Mouse (Mus musculus) CH12.LX (cell line): ENCODE results near the gene Sphk1. TPM values are rescaled to one million over a fixed set of nuclear protein-coding genes. Genes with fewer than 3 reads are reported as not detected.

Source experiments
- DNase-seq: peaks from one replicate; pipeline ENCODE4 v3.0.0-alpha.2; 2013; ENCODE audit errors: extremely low read depth
- H3K27ac ChIP-seq: 2 replicates; pipeline ENCODE4 v1.5.1; 2012; ENCODE audit warnings: low read depth, mild to moderate bottlenecking, control low read depth, moderate library complexity; ENCODE audit not compliant: insufficient read depth
- H3K27me3 ChIP-seq: replicated peaks from 2 replicates; pipeline ENCODE3; 2012; ENCODE audit warnings: inconsistent platforms
- H3K36me3 ChIP-seq, 2 experiments: replicated peaks in 1 of 2; 2 replicates each; pipeline versions ENCODE3 to v1.6.1; 2012; ENCODE audit warnings: inconsistent platforms in 1 of 2, low read length in 1 of 2, mild to moderate bottlenecking in 1 of 2, mixed read lengths in 1 of 2, moderate library complexity in 1 of 2; ENCODE audit not compliant: control insufficient read depth in 1 of 2, insufficient read depth in 1 of 2
- H3K4me1 ChIP-seq, 2 experiments: 2 replicates each; pipeline ENCODE4 v1.6.1; 2012; ENCODE audit warnings: inconsistent platforms in 1 of 2, moderate library complexity in 1 of 2; ENCODE audit not compliant: insufficient read depth in 2 of 2, control insufficient read depth in 1 of 2
- H3K4me2 ChIP-seq: 2 replicates; pipeline ENCODE4 v1.6.1; 2012; ENCODE audit warnings: low read depth, mild to moderate bottlenecking, control low read depth; ENCODE audit not compliant: poor library complexity, insufficient read depth, severe bottlenecking
- H3K4me3 ChIP-seq, 3 experiments: fragments of 150-350 bp in 1 of 3; sonication (generic) in 1 of 3; replicated peaks in 1 of 3; 2 replicates each; pipeline versions ENCODE3 to v1.5.1; 2011 to 2012; ENCODE audit warnings: low read depth in 2 of 3, low read length in 2 of 3, mild to moderate bottlenecking in 2 of 3, moderate library complexity in 2 of 3, control low read depth in 1 of 3, improper control_type of control experiment in 1 of 3, inconsistent platforms in 1 of 3, mixed read lengths in 1 of 3; ENCODE audit not compliant: poor library complexity in 1 of 3
- H3K79me2 ChIP-seq: replicated peaks from 2 replicates; pipeline ENCODE4 v1.6.1; 2012; ENCODE audit warnings: mild to moderate bottlenecking, moderate library complexity; ENCODE audit not compliant: control insufficient read depth, poor library complexity, insufficient read depth, severe bottlenecking; ENCODE audit errors: extremely low read depth
- H3K9ac ChIP-seq: 2 replicates; pipeline ENCODE4 v1.6.1; 2012; ENCODE audit warnings: low read depth, mild to moderate bottlenecking, control low read depth, moderate library complexity; ENCODE audit not compliant: insufficient read depth
- H3K9me3 ChIP-seq: replicated peaks from 2 replicates; pipeline ENCODE3; 2012; ENCODE audit warnings: low read length, inconsistent platforms, mixed read lengths
- CHD1 ChIP-seq: IDR thresholded peaks from 2 replicates; pipeline ENCODE4 v1.6.1; 2012; ENCODE audit warnings: low read depth, low read length, improper control_type of control experiment, inconsistent platforms
- CHD2 ChIP-seq: IDR thresholded peaks from 2 replicates; pipeline ENCODE4 v1.6.1; 2011; ENCODE audit warnings: low read length, improper control_type of control experiment
- CTCF ChIP-seq, 2 experiments: IDR thresholded peaks in 1 of 2; conservative IDR thresholded peaks in 1 of 2; 2 replicates each; pipeline ENCODE4 v1.5.1; 2011 to 2012; ENCODE audit warnings: low read depth in 2 of 2, low read length in 2 of 2, improper control_type of control experiment in 1 of 2, inconsistent platforms in 1 of 2, mild to moderate bottlenecking in 1 of 2, moderate library complexity in 1 of 2
- EP300 ChIP-seq: IDR thresholded peaks from 2 replicates; pipeline ENCODE4 v1.6.1; 2011; ENCODE audit warnings: low read length, improper control_type of control experiment
- ETS1 ChIP-seq: conservative IDR thresholded peaks from 2 replicates; pipeline ENCODE4 v1.6.1; 2012; ENCODE audit warnings: low read depth, mild to moderate bottlenecking, inconsistent platforms, low read length, improper control_type of control experiment, moderate library complexity
- JUND ChIP-seq: conservative IDR thresholded peaks from 2 replicates; pipeline ENCODE4 v1.6.1; 2011; ENCODE audit warnings: low read depth, low read length, improper control_type of control experiment
- MAFK ChIP-seq: IDR thresholded peaks from 2 replicates; pipeline ENCODE4 v1.6.1; 2011; ENCODE audit warnings: low read length, improper control_type of control experiment; ENCODE audit not compliant: insufficient replicate concordance
- MAX ChIP-seq: IDR thresholded peaks from 2 replicates; pipeline ENCODE4 v1.6.1; 2011; ENCODE audit warnings: low read length, improper control_type of control experiment
- MAZ ChIP-seq: IDR thresholded peaks from 2 replicates; pipeline ENCODE4 v1.6.1; 2012; ENCODE audit warnings: low read depth, mild to moderate bottlenecking, inconsistent platforms, low read length, improper control_type of control experiment, moderate library complexity
- MEF2A ChIP-seq: IDR thresholded peaks from 2 replicates; pipeline ENCODE4 v1.6.1; 2014; ENCODE audit warnings: low read depth, mild to moderate bottlenecking, inconsistent platforms, low read length, improper control_type of control experiment, borderline replicate concordance
- MXI1 ChIP-seq: IDR thresholded peaks from 2 replicates; pipeline ENCODE4 v1.6.1; 2011; ENCODE audit warnings: mild to moderate bottlenecking, low read depth, low read length, improper control_type of control experiment
- NELFE ChIP-seq: IDR thresholded peaks from 2 replicates; pipeline ENCODE4 v1.6.1; 2011; ENCODE audit warnings: low read depth, low read length, improper control_type of control experiment
- NRF1 ChIP-seq: IDR thresholded peaks from 2 replicates; pipeline ENCODE4 v1.6.1; 2014; ENCODE audit warnings: low read depth, mild to moderate bottlenecking, inconsistent platforms, low read length, improper control_type of control experiment, moderate library complexity
- PAX5 ChIP-seq: IDR thresholded peaks from 2 replicates; pipeline ENCODE4 v1.6.1; 2012; ENCODE audit warnings: low read length, inconsistent platforms, mixed read lengths
- POLR2AphosphoS2 ChIP-seq: IDR thresholded peaks from 2 replicates; pipeline ENCODE4 v1.6.1; 2011; ENCODE audit warnings: low read depth, low read length, improper control_type of control experiment
- RCOR1 ChIP-seq: conservative IDR thresholded peaks from 2 replicates; pipeline ENCODE4 v1.6.1; 2012; ENCODE audit warnings: low read depth, mild to moderate bottlenecking, inconsistent platforms, low read length, improper control_type of control experiment
- SMC3 ChIP-seq: IDR thresholded peaks from 2 replicates; pipeline ENCODE4 v1.6.1; 2011; ENCODE audit warnings: low read depth, low read length, improper control_type of control experiment
- TCF12 ChIP-seq: IDR thresholded peaks from 2 replicates; pipeline ENCODE4 v1.6.1; 2014; ENCODE audit warnings: low read depth, mild to moderate bottlenecking, inconsistent platforms, low read length, improper control_type of control experiment
- USF1 ChIP-seq: IDR thresholded peaks from 2 replicates; pipeline ENCODE4 v1.6.1; 2014; ENCODE audit warnings: low read depth, mild to moderate bottlenecking, inconsistent platforms, low read length, improper control_type of control experiment
- USF2 ChIP-seq: conservative IDR thresholded peaks from 2 replicates; pipeline ENCODE4 v1.6.1; 2011; ENCODE audit warnings: low read depth, low read length, improper control_type of control experiment
- ZC3H11A ChIP-seq: IDR thresholded peaks from 2 replicates; pipeline ENCODE4 v1.6.1; 2012; ENCODE audit warnings: low read depth, mild to moderate bottlenecking, inconsistent platforms, low read length, improper control_type of control experiment
- ZMIZ1 ChIP-seq: IDR thresholded peaks from 2 replicates; pipeline ENCODE4 v1.6.1; 2012; ENCODE audit warnings: low read depth, mild to moderate bottlenecking, inconsistent platforms, low read length, improper control_type of control experiment
- ZNF384 ChIP-seq: IDR thresholded peaks from 2 replicates; pipeline ENCODE4 v1.6.1; 2012; ENCODE audit warnings: low read depth, low read length, improper control_type of control experiment, inconsistent platforms
- dilution Hi-C: fragments of 300-500 bp; cut with MboI; formaldehyde crosslinking; loops from 2 replicates; pipeline ENCODE4 v1.14.3; 2020; ENCODE audit warnings: low sequenced_read_pairs; ENCODE audit not compliant: extremely low pct_unique_long_range_greater_than_20kb, extremely low pct_ligation_motif_present
- in situ Hi-C: fragments of 300-500 bp; cut with MboI; formaldehyde crosslinking; loops from 3 replicates; pipeline ENCODE4 v1.14.3; 2019; ENCODE audit warnings: low sequenced_read_pairs, low pct_ligation_motif_present, low pct_unique_long_range_greater_than_20kb, mixed read lengths
- polyA plus RNA-seq: library from polyadenylated mRNA; unstranded; fragments of >175 nt; gene quantifications from 2 replicates; pipeline ENCODE4 v1.2.1, GENCODE M21; 2012; ENCODE audit warnings: low read depth; ENCODE audit not compliant: insufficient read length
- total RNA-seq, 2 experiments: library from RNA; depleted of rRNA; stranded (reverse); fragments of 300-350 nt in 1 of 2; fragments of >200 nt in 1 of 2; gene quantifications; 2 replicates each; pipeline ENCODE4 v1.2.3; 2012 to 2014

Sphk1 gene
- total and polyA plus RNA-seq, 3 experiments: 0.50 to 2.1 (median 0.89) TPM

GRCm38 (mm10) chr11:116521143-116521542 is 9.6 kb upstream of the Sphk1 start:
- DNase-seq: peak; percentile 45
- peaks cover 0 to 20% of the 10 kb centered on the region in 2 experiments; a peak in 2 of 4 replicates for H3K4me1 ChIP-seq
- dilution Hi-C loops (no loop called here), in situ Hi-C loops (no loop called here)
- H3K9ac ChIP-seq: no peak overlapping the region
- H3K36me3 ChIP-seq: no peaks in the 10 kb centered on the region
- TF ChIP-seq RCOR1: no peak
- no peak for TF ChIP-seq JUND
- no peak for TF ChIP-seq ZNF384
- no peak for TF ChIP-seq EP300
- TF ChIP-seq USF1: no peak
- TF ChIP-seq TCF12: no peak
- no peak for TF ChIP-seq ZC3H11A
- no peak for TF ChIP-seq POLR2AphosphoS2
- TF ChIP-seq, all 38 proteins: peak for 0
- Histone ChIP-seq H3K4me2 (no peak overlapping the region), H3K79me2 (no peaks in the 10 kb centered on the region), H3K9me3 (no peaks in the 10 kb centered on the region), H3K27me3 (peaks cover 16% of the 10 kb centered on the region), H3K27ac (no peak overlapping the region), H3K4me3 (no peak overlapping the region)

- no peak for TF ChIP-seq ETS1
- no peak for TF ChIP-seq ZMIZ1
- TF ChIP-seq ZNF384: no peak
- no peak for TF ChIP-seq MAZ
- TF ChIP-seq TCF12: no peak
- TF ChIP-seq SMC3: no peak
- TF ChIP-seq NRF1: no peak
- no peak for TF ChIP-seq USF2
- no peak for TF ChIP-seq PAX5
- no peak for TF ChIP-seq CTCF (conservative IDR thresholded peaks at IDR 0.05 in 1 of 2, IDR thresholded peaks at IDR 0.05 in 1 of 2; ENCODE audit: low read depth in 2 of 2, low read length in 2 of 2)
- TF ChIP-seq NELFE: no peak
- no peak for TF ChIP-seq MEF2A
- TF ChIP-seq MXI1: no peak
- TF ChIP-seq ZC3H11A: no peak
- TF ChIP-seq CHD1: no peak
- TF ChIP-seq MAFK: no peak
- no peak for TF ChIP-seq CHD2
- no peak for TF ChIP-seq MAX
- TF ChIP-seq, all 38 proteins: peak for 0
- dilution Hi-C loops: no loop called here
- no peaks in the 10 kb centered on the region for H3K79me2 ChIP-seq
- peaks cover 0 to 20% of the 10 kb centered on the region in 2 experiments; a peak in 2 of 4 replicates for H3K4me1 ChIP-seq
- H3K36me3 ChIP-seq: no peaks in the 10 kb centered on the region
- H3K27ac ChIP-seq: no peak overlapping the region
- DNase-seq: no peak
- in situ Hi-C loops: no loop called here
- peaks cover 23% of the 10 kb centered on the region for H3K27me3 ChIP-seq
- H3K9me3 ChIP-seq: no peaks in the 10 kb centered on the region
- H3K4me2 ChIP-seq: no peak overlapping the region
- no peak overlapping the region for H3K4me3 ChIP-seq
- no peak overlapping the region for H3K9ac ChIP-seq
These were observed 8.7 kb upstream of the Sphk1 start for GRCm38 (mm10) chr11:116522046-116522445.
